Mouse (Mus musculus): ENCODE measurements around the gene H2-Eb1.
"Not testable (repeated sequence)": the region's sequence is repeated elsewhere in the genome, so short reads cannot be mapped to it uniquely, and the experiment has no call there.

The H2-Eb1 gene

GRCm38 (mm10) chr17:34291609-34292008 is 14.1 kb upstream of the H2-Eb1 start:
- DNase-seq: peak; percentile 67

DNA sequence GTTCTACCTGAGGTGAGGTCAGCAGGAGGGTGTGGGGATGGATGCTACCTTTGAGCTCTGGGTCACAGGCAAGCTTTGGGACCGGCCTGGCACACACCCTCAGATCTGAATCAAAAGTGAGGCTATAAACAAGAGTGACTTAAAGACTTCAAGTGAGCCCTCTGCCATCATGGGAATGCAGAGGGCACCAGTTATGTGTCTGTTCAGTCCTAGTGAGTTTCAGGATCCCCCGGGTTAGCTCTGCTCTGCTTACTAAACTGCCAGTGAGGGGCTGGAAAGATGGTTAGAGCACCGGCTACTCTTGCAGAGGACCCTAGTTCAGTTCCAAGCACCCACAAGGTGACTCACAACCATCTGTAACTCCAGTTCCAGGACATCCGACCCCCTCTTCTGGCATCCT is 13.1 kb upstream of the H2-Eb1 start:
- DNase-seq: no peak

DNA sequence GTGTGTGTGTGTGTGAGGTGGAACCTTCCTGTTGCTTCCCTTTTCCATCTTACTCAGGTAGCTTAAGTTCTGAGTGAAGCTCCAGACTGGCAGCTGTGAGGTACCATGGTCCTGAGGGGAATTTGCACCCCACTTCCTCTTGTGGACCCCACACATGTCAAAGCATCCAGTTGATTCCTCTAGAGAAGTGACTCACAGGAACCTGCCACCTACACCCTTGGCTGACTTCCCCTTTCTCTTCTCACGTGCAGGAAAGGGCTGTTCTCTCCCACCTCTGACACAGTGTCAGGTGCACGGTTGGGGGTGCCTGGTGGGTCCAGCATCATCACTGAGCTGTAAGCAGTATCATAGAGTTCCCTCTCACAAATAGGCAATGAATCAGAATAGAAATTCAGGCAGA is 12.1 kb upstream of the H2-Eb1 start:
- DNase-seq: no peak

DNA sequence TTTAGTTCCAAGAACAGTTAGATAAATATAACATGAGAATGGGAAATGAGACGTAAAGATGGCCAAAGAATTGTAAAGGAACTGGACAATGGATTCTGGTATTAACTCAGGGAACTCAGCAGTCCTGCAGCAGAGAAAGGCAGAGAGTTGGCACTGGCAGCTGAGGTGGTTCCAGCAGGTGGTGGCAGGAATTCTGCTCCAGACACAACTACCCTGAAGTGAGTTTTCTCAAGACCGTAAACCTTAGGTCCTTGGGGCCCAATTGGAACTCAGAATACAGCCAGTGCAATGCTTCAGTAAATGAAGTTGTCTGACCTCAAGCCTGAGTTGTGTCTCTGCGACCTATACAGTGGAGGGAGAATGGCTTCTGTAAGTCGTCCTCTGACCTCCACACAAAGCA is 11.4 kb upstream of the H2-Eb1 start:
- no peak for DNase-seq

- DNase-seq: no peak
Measured at GRCm38 (mm10) chr17:34295307-34295706, 10.4 kb upstream of the H2-Eb1 start.

- DNase-seq: peak; percentile 17
Measured at GRCm38 (mm10) chr17:34295891-34296794, 9.5 kb upstream of the H2-Eb1 start.

GRCm38 (mm10) chr17:34299356-34299755 is 6.3 kb upstream of the H2-Eb1 start:
- DNase-seq: no peak

DNA sequence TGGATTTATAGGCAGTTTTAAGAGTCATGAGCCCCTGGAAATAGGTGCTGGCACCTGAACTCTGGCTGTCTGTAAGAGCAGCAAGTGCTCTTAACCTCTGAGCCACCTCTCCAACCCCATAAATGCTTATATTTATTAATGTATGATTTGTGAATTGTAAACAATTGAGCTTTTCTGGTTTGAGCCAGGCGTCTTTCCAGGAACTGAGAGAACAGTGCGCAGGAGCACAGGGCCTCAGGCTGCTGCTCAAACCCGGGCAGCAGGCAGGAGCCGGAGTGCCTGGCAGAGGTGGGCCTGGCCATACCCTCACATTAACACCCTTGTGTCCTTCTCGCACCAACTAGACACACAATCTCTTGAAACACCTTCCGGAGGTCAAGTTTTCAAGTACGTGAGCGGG is 5.6 kb upstream of the H2-Eb1 start:
- no peak for DNase-seq

GRCm38 (mm10) chr17:34300691-34301566 is 4.7 kb upstream of the H2-Eb1 start:
- DNase-seq: no peak

DNA sequence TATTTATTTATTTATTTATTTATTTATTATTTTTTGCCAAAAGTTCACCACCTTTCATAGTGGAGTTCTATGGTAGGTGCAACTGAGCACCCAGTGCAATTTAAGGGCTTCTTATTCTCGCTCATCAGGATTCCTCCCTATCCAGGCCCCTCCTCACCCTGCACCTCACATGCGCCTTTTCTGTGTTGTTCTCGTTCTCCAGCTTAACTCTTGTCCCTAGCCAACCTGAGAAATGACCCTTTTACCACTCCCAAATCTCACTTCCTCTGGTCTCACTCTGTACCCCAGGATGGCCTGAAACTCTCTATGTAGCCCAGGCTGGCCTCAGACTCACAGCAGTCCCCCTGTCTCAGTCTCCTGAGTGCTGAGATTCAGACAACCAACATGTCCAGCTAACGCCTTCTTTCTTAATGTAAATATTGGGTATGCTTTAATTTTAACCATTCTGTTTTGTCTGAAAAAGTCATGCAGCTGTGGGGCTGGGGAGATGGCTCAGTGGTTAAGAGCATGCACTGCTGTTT is 3.9 kb upstream of the H2-Eb1 start:
- no peak for DNase-seq

GRCm38 (mm10) chr17:34303789-34304188 is 1.9 kb upstream of the H2-Eb1 start:
- DNase-seq: no peak

DNA sequence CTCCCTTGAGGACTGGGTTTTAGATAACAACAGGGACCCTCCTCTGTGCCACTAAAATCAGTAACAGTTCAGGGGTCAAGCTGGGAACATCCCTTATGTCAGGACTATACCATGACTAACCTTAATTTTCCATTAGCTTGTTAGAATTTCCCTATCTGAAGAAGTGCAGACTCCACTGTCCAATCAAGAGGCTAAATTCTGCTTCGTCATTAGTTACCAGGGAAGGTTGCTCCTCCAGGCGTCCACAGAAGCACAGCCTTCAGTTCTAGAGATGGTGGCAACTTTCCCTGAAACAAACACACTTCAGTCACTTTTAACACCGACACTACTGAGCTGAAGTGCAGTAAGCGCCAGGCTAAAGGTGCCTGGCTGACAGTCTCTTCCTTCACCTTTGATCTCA is 916 bp upstream of the H2-Eb1 start:
- DNase-seq: peak; percentile 37

DNA sequence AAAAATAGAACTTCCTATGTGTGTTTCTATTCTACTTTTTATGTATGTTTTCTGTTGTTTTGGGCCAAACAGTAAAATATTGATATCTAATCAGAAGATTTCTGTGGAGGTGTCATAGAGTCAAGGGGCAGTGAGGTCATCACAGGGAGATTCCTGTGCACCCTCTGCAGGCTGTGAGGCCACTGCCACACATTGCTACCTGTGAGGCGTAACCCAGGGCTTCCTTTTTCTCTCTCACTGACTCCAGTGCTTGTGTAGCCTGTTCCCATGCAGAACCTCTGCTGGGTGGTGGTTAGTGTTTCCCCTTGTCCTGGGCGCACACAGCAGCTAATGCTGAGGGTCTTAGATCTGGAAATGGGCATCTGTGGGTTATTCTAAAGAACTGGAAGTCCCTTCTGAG is 740 bp downstream of the H2-Eb1 start:
- DNase-seq: no peak

GRCm38 (mm10) chr17:34307216-34307615 is 1.5 kb downstream of the H2-Eb1 start:
- no peak for DNase-seq

GRCm38 (mm10) chr17:34308161-34308560 is 2.5 kb downstream of the H2-Eb1 start:
- DNase-seq: no peak

DNA sequence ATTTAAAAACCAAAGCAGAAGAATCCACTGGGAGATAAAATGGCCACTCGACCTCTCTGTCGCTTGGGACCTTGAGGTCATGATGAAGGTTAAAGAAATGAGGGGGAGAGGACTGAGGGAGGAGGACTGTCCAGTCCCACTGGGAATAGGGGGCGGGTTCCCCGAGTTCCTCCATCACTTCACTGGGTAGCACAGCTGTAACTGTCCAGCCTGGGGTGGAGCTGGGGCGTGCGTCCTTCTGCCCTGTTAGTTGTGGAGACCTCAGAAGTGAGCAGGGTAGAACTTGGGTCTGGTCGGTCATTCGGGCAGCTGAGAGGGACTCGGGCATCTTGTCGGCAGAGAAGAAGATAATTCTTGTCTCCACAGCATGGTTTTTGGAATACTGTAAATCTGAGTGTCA is 3.6 kb downstream of the H2-Eb1 start:
- DNase-seq: no peak

DNA sequence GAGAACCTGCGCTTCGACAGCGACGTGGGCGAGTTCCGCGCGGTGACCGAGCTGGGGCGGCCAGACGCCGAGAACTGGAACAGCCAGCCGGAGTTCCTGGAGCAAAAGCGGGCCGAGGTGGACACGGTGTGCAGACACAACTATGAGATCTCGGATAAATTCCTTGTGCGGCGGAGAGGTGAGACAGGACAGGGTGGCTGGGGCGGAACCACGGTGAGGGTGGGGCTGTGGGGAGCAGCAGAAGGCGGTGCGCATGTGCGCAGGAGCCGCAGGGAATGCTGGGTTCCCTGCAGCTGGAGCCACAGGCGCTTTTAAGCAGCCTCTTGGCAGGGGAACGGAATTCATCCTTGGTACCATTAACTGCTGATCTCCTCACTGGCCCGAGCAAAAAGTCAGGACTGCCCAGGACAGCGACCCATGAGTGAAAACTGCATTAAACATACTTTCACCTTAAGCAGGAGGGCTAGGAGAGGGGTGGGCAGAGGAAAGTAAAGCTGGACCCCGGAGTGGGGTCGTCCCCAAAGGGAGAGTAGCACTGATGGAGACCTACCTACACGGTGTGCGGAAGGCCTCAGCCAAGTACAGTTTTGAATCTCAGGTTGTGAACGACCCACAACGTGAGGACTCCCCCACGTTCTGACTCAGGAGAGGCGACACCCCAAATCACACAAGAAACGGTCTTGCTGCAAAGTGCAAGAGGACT is 4.2 kb downstream of the H2-Eb1 start:
- peak; percentile 78 for DNase-seq

DNA sequence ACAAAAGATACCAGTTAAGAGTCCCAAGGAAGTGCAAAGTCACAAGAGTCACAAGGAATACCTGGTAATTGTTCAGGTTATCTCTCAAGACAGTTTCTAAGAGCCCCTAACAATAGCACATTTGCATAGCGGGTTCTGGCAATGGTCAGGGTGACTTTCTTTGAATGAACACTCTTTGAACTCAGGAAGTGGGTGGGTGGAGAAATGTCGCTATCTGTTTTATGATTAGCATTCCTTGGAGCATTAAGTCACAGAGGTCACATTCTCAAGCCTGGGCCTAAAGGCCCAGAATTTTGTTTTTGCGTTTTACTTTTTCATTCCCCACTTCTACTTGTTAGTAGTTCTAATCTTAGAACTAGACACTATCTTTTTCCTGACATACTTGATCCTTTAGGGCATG is 4.9 kb downstream of the H2-Eb1 start:
- not testable (repeated sequence) for DNase-seq

DNA sequence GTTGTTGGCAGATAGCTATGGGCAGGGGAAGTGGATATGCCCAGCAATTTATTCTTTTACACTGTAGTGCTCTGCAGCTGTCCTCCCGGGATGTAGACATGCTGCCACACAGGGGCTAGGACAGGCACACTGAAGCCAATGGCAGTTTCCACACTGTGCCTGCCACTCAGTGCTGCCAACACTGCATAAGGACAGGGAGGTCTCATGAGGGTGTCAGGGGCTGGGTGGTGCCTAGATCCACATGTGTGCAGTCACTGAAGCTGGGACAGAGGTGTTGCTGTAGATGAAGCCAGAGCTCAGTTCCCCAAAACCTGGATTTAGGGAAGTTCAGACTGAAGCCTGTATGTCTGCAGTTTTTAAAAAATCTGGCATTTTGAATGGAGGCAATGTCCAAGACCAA is 6.5 kb downstream of the H2-Eb1 start:
- DNase-seq: no peak

DNA sequence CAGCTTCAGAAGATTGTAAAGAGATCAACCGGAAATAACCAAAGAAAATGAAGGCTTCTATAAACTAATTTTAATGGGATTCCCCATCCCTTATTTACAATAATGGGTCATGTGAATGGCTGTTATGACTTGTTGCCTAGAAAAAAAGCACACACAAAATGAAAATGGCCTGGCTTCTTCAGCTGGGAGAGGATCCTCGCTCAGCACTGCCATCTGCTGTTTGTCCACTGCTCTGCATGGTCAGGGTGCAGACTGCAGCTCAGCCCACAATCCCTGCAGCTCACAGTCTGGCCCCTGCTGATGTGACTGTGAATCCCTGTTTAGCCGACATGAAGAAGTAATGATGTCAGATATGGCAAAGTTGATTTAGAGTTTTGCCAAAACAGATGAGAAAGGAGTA is 7.7 kb downstream of the H2-Eb1 start:
- DNase-seq: peak; percentile 64

DNA sequence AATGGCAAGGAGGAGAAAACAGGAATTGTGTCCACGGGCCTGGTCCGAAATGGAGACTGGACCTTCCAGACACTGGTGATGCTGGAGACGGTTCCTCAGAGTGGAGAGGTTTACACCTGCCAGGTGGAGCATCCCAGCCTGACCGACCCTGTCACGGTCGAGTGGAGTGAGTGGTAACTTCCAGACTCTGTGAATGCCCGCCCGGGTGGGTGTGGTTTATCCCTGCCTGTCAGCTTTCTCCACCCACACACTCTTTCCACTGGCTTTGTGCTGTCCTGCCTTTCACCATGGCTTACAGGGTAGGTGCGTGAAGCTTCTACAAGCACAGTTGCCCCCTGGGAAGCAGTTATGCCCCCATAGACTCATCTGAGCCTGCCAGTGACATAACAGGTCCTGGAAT is 8.6 kb downstream of the H2-Eb1 start:
- DNase-seq: no peak

DNA sequence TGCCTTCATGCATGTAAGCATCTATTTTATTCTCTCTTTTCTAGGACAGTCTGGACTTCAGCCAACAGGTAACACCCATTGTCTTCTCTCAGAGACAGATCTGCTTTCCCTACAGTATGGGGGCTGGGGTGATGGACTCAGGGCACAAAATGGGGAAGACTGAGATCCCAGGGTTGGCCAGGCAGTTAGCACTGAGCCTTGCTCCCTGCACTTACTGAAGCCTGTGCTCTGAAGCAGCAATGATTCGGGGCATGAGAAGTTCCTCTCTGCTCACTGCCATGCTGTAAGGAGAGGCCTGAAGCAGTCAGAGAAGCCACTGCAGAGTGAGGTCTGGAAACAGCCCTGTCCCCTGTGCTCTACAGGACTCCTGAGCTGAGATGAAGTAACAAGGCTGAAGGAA is 9.8 kb downstream of the H2-Eb1 start:
- DNase-seq: no peak

- DNase-seq: no peak
Measured at GRCm38 (mm10) chr17:34316697-34317096, 11.0 kb downstream of the H2-Eb1 start.
